Mouse (Mus musculus) induced T-regulatory cell, adult 2 months (primary cell): ENCODE data around the gene Gm11444.
A peak's percentile ranks its signal among the peaks of the same experiment; 100 is the strongest.

Experiments
- DNase-seq: peaks from one replicate; pipeline ENCODE4 v3.0.0-alpha.2; 2012; ENCODE audit warnings: low read depth

The Gm11444 gene

DNA sequence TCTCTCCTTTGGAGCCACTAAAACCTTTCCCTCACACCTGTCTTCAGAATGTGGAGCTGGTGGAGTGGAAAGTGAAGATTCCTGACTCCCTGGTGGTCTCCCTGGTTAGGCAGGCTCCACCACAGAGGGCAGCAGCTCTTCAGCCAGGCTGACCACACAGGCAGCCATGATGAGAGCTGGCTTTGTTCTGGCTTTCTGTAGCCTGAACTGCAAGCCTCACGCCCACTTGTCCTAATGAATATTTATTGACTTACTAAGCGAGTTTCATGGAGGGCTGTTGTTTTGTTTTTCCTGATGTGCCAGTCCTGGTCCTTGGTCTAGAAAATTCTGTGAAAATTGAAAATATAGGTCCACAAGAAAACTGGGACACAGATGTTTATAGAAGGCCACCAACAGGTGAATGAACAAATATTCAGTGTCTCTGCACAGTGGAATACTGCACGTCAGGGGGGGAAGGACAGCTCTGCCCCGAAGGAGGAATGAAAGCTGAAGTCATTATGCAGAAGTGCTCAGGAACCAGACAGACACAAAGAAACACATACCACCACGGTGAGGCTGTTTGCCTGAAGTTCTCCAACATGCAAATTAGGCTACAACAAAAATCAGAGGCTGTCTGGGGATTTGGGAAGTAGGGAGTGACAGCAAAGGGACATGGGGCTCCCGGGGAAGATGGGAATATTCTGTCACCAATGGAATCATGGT, 8.0 kb upstream of the Gm11444 start:
- DNase-seq: no peak

DNA sequence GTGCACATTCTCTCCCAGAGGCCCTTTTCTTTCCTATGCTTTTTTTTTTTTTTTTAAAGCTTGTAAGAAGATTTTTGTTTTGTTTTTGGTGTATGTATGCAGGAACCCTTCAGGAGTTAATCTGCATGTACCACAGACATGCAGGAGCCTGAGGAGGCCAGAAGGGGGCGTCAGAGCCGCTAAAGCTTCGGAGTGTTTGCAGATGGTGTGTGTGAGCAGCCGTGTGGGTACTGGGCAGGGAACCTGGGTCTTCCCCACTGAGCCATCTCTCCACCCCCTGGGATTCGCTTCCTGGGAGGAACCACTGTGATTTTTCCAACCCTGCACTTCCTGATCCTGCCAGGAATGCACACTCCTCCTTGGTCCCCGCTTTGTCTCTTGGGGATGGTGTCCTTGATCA, 625 bp upstream of the Gm11444 start:
- DNase-seq: peak; percentile 38

DNA sequence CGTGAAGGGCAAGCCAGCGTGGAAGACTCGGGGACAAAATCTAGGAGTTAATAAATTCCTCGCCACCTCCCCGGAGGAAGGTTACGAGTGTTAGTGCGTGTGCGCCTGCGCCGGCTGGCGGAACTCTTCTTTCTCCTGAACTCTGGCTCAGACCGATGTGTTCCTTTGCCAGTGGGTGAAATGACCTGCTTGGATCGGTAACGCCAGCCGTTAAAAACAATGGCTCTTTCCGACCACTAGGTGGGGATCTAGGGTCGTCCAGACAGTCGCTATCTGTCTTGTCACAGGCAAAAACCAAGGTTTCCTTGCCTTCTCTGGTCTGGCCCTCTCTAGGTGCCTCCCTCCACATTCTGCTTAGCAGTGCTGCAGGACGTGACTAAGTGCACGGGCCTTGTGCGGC, 1.1 kb downstream of the Gm11444 start:
- peak; percentile 81 for DNase-seq

DNA sequence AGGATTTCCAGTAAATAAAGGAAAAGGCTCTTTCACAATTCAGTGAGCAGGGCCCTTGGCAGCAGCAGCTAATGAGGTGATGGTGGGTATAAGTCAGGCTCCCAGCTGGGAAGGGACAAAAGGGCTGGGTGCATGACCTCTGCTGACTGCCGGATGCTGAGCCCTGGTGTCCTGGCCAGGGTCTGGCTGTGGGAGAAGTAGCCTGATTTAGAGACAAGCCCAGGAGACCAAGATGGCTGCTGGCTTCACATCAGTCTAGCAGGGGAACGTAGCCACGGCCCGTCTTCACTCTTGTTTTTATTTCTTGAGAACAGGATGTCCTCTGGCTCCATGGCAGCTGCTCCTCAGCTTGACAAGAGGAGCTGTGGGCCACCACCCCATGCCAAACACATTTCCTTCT, 3.6 kb downstream of the Gm11444 start:
- no peak for DNase-seq

DNA sequence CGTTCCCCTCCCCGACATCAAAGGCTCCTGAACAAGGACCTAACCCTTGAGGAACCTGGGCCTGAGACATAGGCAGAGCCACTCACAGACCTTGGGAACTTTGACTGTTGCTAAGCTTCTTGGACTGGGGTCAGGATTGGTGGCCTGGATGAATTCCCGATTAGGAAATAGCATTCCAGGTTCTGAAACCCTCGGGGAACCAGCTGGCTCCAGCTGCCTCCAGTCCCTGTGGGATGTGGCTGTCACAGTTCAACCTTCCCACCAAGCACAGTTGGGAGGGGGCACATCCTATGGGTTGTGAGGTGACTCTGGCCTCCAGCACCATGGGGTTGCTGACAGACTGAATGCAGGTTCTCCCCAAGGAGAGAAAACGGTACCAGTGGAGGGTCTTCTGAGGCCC, 4.2 kb downstream of the Gm11444 start:
- DNase-seq: no peak

DNA sequence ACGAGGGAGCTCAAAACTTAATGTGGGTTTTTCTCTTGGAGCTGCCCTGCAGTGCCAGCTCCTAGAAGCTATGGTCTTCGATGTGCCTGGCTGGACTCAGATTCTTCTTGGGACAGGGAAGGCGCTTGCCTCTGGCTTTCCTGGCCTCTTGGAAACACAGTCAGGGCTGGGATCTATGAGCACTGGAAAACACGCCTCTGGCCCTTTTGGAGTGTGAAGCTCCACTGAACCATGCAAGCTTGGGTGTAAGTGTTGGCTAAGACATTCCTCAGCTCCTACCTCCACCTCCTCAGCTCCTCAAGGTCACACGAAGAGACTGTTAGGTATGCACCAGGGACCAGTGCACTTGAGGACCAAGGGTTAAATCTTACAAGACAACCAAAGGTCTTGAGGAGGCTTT, 5.2 kb downstream of the Gm11444 start:
- no peak for DNase-seq

DNA sequence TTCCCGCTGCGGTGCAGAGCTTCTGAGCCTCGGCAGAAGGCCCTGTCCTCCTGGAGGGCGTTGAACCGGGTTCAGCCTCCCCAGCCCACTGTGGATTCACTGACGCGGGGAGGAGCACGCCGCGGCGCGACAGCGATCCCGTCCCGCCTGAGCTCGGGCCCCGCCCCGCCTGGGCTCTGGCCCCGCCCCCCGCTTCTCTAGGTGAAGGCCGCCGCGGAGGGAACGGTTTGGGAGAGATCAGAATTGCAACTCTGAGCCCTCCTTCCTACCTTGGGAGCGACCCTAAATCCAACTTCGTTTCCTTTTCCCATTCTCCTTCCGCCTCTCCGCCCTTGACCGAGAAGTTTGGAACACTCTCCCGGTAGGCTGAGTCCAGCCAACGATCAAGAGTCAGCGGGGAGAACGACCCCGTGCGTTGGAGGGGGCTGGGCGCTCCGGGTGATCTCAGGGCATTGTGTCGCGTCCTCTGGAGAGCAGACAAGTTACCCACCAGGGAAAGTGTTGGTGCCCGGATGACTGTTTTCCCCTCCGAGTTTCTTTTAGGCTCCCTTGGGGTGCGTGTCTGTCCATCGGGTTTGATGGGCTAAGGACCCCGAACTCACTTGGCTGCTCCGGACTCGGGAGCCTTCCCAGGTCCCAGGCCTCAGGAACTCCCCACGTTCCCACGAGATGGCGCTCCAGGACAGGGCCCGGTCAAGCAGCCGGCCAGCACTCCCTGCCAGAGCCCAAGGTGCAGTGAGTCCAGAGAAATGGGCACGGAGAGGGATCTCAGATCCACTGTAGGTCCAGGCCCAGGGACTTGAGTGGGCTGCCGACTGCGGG, 5.8 kb downstream of the Gm11444 start:
- peak; percentile 74 for DNase-seq

DNA sequence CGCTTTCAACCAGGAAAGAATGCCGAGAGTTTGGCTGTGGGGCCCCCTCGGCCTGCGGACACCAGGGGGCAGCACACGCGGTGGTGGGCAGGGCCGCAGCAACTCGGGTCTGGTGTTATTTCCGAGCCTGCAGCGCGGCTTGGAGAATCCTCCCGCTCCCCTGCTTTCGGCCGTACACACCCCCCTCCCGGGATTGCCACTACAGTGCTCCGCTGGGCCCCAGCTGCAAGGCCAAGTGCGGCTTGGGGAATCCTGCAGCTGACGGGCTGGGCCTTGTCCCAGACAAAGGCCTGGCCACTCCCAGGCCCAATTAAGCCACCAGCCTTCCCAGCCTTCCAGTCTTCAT, 6.8 kb downstream of the Gm11444 start:
- peak; percentile 75 for DNase-seq

DNA sequence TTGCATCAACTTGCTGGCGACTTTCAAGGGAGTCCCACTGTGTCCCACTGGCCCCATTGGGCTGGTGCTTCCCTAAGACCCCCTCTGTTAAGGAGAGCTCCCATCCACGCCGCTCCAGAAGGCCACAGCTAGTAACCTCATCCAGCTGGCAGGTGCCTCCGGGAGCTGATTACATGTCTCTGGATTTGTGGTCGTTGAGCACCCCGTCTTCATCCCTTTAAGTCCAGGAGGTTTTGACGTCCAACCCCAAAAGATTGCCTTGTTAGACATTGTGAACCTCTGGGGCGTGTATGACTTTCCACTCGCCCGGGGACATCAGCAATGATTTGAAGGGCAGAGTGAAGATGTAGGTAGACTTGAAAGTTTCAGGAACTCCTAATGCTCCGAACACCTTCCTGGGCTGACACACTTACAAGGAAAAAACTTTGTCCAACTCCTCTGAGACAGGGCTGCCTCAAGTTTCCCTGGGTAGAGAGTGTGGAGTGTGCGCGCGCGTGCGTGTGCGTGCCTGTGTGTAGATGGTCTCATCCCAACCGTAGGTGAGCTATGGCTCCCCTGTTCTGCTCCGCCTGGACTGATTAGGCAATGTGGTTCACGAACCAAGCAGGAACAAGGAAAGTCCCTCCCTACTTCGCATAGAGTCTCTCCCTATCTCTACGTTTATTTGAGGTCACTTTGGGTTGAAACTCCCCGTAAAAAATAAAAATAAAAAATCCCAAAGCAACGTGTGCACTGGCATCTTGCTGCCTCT, 7.4 kb downstream of the Gm11444 start:
- peak; percentile 26 for DNase-seq

DNA sequence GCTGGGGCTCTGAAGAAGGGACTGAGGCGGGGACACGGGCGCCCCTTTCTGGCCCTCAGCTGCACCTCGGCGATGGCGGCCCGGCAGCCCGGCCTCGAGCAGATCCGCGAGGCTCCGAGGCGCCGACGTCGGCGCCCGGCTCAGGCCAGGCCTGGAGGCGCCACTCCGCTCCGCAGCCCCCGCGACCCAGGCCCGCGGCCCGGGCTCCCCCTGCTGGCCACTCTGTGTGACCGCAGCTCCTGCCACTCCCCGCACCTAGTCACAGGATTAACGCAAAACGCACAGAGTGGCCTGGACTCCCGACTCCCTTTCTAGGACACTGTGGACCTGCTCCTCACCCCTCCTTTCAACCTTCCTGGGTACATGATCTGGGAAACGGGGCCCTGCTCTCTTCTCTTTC, 8.2 kb downstream of the Gm11444 start:
- DNase-seq: peak; percentile 71

DNA sequence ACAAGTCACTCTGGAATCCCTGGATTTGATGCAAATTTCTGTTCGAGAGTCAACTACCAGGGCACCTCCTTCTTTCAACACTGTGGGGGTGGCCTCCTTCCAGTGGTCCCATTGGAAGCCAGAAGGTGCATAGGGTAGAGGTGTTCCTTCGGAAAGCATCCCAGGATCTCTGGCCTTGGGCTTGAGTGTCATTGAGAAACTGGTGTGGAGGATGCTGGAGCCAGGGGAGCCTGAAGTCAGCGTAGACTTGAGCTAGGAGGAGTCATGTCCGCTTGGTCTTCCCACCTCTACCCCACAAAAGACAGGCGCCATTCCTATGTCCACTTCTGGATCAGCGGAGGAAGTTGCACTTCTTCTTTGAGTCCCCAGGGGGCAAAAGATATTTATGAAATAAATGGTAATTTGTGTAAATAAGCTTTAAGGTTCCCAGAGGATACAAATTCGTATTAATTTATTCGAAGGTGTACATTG, 8.9 kb downstream of the Gm11444 start:
- DNase-seq: peak; percentile 38

DNA sequence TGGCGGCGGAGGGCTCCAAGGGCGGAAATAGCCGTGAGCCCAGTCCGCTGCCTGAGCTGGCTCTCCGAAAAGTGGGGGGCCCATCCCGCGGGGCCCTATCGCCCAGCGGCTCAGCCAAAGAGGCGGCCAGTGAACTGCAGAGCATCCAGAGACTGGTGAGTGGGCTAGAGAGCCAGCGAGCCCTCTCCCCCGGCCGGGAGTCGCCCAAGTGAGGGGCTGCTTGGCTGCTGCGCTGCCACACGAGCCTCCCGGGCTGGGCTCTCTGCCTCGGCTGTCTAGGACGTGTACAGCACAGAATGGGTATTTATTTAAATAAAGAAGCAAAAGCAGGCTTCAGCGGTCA, 9.4 kb downstream of the Gm11444 start:
- DNase-seq: peak; percentile 35

DNA sequence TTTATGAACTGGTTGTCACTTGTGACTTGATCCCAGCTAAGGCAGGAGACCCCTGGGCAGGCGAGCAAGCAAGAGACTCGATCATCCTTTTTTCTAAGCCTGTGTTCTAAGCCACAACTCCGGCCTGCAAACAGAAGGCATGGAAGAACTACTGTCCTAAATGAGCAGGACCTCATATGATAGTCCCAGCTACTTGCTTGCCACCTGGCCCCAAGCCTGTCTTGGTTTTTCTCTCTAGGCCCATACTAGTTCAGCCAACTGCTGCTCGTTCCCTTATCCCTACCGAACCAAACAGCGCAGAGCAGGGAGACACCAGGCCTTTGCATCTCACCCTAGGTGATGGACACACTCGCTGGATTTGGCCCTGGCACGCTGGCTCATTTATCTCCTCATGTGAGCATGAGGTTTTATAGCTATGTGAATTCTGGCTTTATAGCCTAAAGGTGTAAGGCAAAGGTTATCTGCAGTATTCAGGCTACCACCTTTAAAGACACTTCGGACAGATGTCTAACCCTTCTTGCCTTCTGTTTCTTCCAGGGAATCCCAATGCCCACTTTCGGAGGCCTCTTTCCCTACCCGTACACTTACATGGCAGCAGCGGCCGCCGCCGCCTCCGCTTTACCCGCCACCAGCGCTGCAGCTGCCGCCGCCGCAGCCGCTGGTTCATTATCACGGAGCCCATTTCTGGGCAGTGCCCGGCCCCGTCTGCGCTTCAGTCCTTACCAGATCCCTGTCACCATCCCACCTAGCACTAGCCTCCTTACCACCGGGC, 9.9 kb downstream of the Gm11444 start:
- DNase-seq: peak; percentile 29

DNA sequence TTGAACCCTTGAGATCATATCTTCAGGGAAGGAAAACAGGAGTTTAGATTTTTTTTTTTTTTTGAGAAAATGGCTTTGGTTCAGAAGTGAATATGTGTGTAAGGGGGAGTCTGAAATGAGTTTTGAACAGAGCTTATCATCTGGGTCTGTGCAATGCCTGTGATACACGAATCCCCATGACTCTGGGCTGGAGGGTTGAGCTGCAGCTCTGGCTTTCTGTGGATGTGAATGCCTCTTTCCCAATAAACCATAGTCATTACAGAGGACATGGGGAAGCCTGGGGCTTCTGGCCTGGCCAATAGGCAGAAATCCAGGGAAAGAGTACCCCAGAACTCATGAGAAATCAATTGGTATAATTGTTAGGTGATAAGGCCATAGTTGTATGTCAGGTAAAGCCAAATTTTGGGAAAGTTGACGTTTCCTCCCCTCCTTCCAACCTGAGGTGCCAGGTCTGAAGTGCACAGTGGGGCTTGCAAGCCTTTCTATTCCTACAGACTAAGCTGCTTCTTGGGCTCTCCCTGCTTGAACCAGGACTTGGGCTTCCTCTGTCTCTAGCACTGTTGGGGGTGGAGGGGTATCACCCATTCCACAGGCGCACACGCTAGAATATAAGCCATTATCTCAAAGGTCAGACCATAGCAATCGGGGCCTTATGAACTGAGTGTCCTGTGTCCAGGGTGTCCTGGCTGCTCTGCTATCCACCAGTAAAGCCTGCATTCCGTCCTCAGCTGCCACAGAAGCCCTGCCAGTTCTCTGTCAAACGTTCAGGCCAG, 10.7 kb downstream of the Gm11444 start:
- DNase-seq: no peak

DNA sequence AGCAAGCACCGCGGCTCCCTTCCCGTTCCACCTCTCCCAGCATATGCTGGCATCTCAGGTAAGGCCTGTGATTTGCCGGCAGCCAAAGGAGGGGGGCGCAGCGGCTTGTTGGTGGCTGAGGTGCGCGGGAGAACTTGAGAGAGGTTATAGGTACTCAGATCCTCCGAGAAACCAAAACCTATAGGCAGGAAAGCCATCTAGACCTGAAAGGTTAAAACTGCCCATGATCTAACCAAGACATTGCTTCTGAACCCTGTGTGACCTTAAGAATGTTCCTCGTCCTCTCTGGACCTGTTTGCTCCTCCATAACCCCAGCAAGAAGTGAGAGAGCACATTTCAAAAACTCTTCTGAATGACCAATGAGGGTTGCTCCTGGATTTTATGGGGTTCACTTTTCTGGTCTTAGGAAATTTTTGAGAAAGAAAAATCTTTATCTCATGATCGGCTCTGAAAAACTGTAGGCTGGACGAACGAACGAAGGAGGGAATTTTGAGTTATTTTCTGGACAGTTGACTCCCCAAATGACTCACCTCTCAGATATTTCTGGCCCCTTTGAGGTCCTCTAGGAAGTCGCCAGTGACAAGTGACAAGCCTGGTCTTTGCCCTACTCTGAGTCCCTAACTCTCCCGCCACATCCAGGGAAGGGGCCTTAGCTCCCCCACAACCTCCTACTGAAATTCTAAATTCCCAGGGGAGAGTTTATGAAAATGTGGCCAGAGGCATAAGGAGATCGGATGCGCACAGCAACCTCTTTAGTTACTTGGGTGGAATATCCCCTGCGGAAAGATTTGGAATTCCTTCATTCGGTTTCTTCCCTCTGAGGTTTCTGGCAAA, 11.5 kb downstream of the Gm11444 start:
- DNase-seq: no peak

DNA sequence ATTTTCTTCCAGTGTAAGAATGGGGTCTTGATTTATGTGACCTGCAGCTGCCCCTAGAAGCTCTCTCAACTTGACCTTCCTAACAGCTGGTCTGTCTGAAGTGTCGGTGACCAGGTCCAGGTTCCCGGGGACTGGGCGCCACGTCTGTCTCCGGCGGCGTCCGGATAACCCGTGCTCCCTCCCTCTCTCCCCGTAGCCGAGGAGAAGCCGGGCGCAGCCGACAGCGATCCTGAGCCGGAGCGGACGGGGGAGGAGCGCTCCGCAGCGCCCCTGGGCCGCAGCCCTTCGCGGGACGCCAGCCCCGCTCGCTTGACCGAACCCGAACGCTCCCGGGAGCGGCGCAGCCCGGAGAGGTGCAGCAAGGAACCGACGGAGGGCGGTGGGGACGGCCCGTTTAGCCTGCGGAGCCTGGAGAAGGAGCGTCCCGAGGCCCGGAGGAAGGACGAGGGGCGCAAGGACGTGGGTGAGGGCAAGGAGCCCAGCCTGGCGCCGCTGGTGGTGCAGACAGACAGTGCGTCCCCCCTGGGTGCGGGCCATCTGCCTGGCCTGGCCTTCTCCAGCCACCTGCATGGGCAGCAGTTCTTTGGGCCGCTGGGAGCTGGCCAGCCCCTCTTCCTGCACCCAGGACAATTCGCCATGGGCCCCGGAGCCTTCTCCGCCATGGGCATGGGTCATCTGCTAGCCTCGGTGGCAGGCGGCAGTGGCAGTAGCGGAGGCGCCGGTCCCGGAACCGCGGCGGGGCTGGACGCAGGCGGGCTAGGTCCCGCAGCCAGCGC, 12.3 kb downstream of the Gm11444 start:
- DNase-seq: no peak

DNA sequence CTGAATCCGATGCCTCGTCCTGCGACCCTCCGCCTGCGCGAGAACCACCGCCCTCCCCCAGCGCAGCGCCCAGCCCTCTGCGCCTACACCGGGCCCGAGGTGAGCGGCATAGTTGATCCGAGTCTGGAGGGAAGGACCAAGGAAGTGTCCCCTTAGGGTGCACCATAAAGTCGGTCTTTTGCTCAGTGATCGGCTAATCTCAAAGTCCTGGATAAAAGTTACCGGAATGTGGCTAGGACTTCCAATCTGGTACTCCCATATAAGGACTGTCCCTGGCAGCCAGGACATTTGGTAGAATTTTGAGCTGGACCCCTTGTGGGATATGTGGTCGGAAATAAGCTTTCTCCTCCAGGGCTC, 12.9 kb downstream of the Gm11444 start:
- DNase-seq: no peak

DNA sequence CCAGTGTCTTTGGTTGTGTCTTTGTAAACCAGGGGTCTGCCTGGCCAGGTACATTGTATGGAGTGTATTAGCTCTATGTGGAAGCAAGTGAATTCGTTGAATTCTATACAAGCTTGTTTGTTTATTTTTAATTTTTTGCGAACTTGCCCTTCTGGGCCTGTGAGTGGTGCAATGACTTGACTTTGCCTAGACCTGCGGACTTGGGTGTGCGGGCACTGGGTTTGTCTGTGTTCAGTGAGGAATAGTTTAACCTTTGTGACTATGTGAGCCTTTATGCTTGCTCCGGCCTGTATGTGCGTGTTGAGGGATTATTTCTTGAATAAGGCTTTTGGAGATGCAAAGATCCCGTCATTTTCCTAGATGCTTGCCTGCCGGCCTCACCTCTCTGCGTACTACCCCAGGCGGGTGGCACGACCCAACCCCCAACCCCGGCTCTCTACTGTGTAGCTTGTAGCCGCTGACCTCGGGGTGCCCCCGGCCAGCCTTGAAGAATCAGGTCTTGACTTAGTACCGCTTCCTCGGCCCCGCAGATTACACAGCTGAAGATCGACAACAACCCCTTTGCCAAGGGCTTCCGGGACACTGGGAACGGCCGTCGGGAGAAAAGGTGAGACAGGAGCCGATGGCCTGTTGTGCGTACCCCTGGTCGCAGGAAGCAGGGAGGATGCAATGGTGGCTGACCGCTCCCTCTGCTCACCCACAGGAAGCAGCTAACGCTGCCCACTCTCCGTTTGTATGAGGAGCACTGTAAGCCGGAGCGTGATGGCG, 13.4 kb downstream of the Gm11444 start:
- no peak for DNase-seq
